Mouse (Mus musculus): ENCODE measurements at regions not wholly inside any gene's neighbourhood (a gene's known extent, or its start where the extent isn't known, plus 50 kb on each side); places are given as distances from the start of the nearest gene placed in this dataset.
"Not testable (repeated sequence)": the region's sequence is repeated elsewhere in the genome, so short reads cannot be mapped to it uniquely, and the experiment has no call there.

- intact Hi-C loops (cut with DNase I): no loop called here
- TF ChIP-seq CTCF (IDR thresholded peaks at IDR 0.05): no peak
- no peak for DNase-seq
- Histone ChIP-seq H3K27ac (no peak overlapping the region), H3K4me3 (no peak overlapping the region)
These were observed 58.8 kb downstream of the Emx2 start for GRCm38 (mm10) chr19:59516957-59517356.

- Histone ChIP-seq H3K4me3 (no peak overlapping the region), H3K27ac (no peak overlapping the region)
- DNase-seq: peak; percentile 18
- intact Hi-C loops (cut with DNase I): no loop called here
- TF ChIP-seq CTCF (IDR thresholded peaks at IDR 0.05): no peak
These were observed 61.0 kb downstream of the Emx2 start for GRCm38 (mm10) chr19:59519156-59519555.

GRCm38 (mm10) chr19:59522176-59522575, 64.0 kb downstream of the Emx2 start:
- intact Hi-C loops (cut with DNase I): no loop called here
- Histone ChIP-seq H3K4me3 (no peak overlapping the region), H3K27ac (no peak overlapping the region)
- no peak for DNase-seq
- TF ChIP-seq CTCF (IDR thresholded peaks at IDR 0.05): no peak

- no peak for TF ChIP-seq CTCF (IDR thresholded peaks at IDR 0.05)
- intact Hi-C loops (cut with DNase I): no loop called here
- no peak for DNase-seq
- Histone ChIP-seq H3K4me3 (no peak overlapping the region), H3K27ac (no peak overlapping the region)
These were observed 65.2 kb downstream of the Emx2 start for GRCm38 (mm10) chr19:59523356-59523755.

GRCm38 (mm10) chr19:59564101-59564500, 105.9 kb downstream of the Emx2 start:
- no peak for DNase-seq

GRCm38 (mm10) chr19:59568907-59569306, 110.7 kb downstream of the Emx2 start:
- Histone ChIP-seq H3K27ac (no peak overlapping the region), H3K4me3 (no peak overlapping the region)
- no peak for DNase-seq
- no peak for TF ChIP-seq CTCF (IDR thresholded peaks at IDR 0.05)
- intact Hi-C loops (cut with DNase I): no loop called here

More at GRCm38 (mm10) chr19:59564101-59564500, 105.9 kb downstream of the Emx2 start:
- no peak overlapping the region for H3K27ac ChIP-seq
- intact Hi-C loops (cut with DNase I): no loop called here
- H3K4me3 ChIP-seq: no peak overlapping the region
- no peak for TF ChIP-seq CTCF (IDR thresholded peaks at IDR 0.05)

- H3K27ac ChIP-seq; DNase-seq; H3K4me3 ChIP-seq; intact Hi-C loops (cut with DNase I): not testable (repeated sequence)
These were observed 111.4 kb downstream of the Emx2 start for GRCm38 (mm10) chr19:59569590-59569989.

GRCm38 (mm10) chr19:59574346-59574745, 116.2 kb downstream of the Emx2 start:
- intact Hi-C loops (cut with DNase I): no loop called here
- Histone ChIP-seq H3K27ac (no peak overlapping the region), H3K4me3 (no peak overlapping the region)
- no peak for DNase-seq
- no peak for TF ChIP-seq CTCF (IDR thresholded peaks at IDR 0.05)

- Histone ChIP-seq H3K27ac (no peak overlapping the region), H3K4me3 (no peak overlapping the region)
- TF ChIP-seq CTCF (IDR thresholded peaks at IDR 0.05): no peak
- intact Hi-C loops (cut with DNase I): no loop called here
- no peak for DNase-seq
These were observed 119.7 kb downstream of the Emx2 start for GRCm38 (mm10) chr19:59577886-59578285.

GRCm38 (mm10) chr19:59579676-59580075, 121.5 kb downstream of the Emx2 start:
- no peak overlapping the region for H3K4me3 ChIP-seq
- intact Hi-C loops (cut with DNase I): no loop called here
- no peak for DNase-seq
- TF ChIP-seq CTCF (IDR thresholded peaks at IDR 0.05): no peak
- H3K27ac ChIP-seq: no peak overlapping the region

GRCm38 (mm10) chr19:59585835-59586234, 127.7 kb downstream of the Emx2 start:
- TF ChIP-seq CTCF (IDR thresholded peaks at IDR 0.05): no peak
- intact Hi-C loops (cut with DNase I): no loop called here

GRCm38 (mm10) chr19:59587303-59587702, 129.1 kb downstream of the Emx2 start:
- intact Hi-C loops (cut with DNase I): no loop called here
- H3K4me3 ChIP-seq: no peak overlapping the region
- no peak for DNase-seq
- TF ChIP-seq CTCF (IDR thresholded peaks at IDR 0.05): no peak
- H3K27ac ChIP-seq: no peak overlapping the region

More at GRCm38 (mm10) chr19:59585835-59586234, 127.7 kb downstream of the Emx2 start:
- no peak overlapping the region for H3K27ac ChIP-seq
- no peak for DNase-seq
- no peak overlapping the region for H3K4me3 ChIP-seq

GRCm38 (mm10) chr19:59588068-59588522, 129.9 kb downstream of the Emx2 start:
- Histone ChIP-seq H3K27ac (no peak overlapping the region), H3K4me3 (peak overlapping the region; percentile 62)
- TF ChIP-seq CTCF (IDR thresholded peaks at IDR 0.05): no peak
- intact Hi-C loops (cut with DNase I): no loop called here
- peak; percentile 44 for DNase-seq

GRCm38 (mm10) chr19:59590021-59590420, 131.8 kb downstream of the Emx2 start:
- no peak for DNase-seq
- intact Hi-C loops (cut with DNase I): no loop called here
- no peak for TF ChIP-seq CTCF (IDR thresholded peaks at IDR 0.05)
- H3K4me3 ChIP-seq: no peak overlapping the region
- H3K27ac ChIP-seq: no peak overlapping the region

Data from gastrocnemius, adult 2 months (tissue).